Mouse (Mus musculus) v-Abl transformed pro-B cells (cell line): ENCODE data around the gene Grb7.

ENCODE experiments used
- in situ Hi-C, 2 experiments: fragments of 400-800 bp; cut with MboI; formaldehyde crosslinking; loops; one replicate each; pipeline ENCODE4 v1.15.1; 2025; ENCODE audit not compliant: unreplicated experiment in 2 of 2

Gene Grb7

GRCm38 (mm10) chr11:98443688-98444087 is 2.5 kb upstream of the Grb7 start:
- in situ Hi-C loops, result loop anchor here in 1 of 2 experiments (10.0 kb wide), 2 partner anchors 151 to 179 kb away; partner anchors contain the start of gene Lrrc3c

- in situ Hi-C loops, result loop anchor here in 1 of 2 experiments (5.0 to 10.0 kb wide), 3 partner anchors 103 to 180 kb away; partner anchors contain the start of gene Lrrc3c
Measured at GRCm38 (mm10) chr11:98445238-98445637, 956 bp upstream of the Grb7 start.

DNA sequence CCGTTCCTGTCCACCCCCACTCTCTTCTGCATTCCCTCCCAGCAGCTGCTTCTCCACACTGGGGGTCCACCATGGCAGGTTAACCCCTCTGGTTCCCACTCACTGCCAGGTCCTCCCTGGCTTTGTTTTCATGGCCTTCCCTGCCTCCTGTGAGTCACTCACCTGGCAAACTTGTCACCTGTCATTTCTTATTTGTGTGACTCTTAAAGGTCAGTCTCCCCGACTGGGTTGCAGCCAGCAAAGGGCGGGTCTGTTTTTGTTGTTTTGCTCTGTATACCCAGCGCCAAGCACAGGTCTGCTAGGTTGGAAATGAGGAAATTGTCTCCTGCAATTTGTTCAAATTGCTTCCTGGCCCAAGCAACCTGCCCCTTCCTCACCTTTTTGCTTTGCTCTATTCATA is 515 bp upstream of the Grb7 start:
- in situ Hi-C loops, result loop anchor here in 1 of 2 experiments (5.0 to 10.0 kb wide), 3 partner anchors 103 to 181 kb away; partner anchors contain the start of gene Lrrc3c

- in situ Hi-C loops, result loop anchor here in 1 of 2 experiments (5.0 to 10.0 kb wide), 3 partner anchors 105 to 182 kb away; partner anchors contain the start of gene Lrrc3c
Measured at GRCm38 (mm10) chr11:98446562-98447474, 624 bp downstream of the Grb7 start.

DNA sequence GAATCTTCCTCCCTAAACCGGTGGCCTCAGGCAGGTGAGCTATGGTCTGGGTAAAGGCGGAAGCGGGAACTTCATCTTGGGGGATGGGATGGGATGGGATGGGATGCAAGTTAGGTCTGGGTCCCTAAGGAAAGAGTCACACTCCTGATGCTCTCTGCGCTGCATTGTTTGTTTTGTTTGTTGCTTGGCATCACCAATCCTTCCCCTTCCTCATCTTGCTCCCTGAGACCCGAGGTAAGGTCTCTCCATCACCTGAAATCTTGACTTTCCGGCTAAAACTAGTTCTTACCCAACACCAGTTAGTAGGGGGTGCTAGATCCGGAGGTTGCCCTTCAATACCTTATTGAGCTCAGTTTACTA is 1.3 kb downstream of the Grb7 start:
- in situ Hi-C loops, result loop anchor here in 1 of 2 experiments (5.0 to 10.0 kb wide), 3 partner anchors 105 to 183 kb away; partner anchors contain the start of gene Lrrc3c

DNA sequence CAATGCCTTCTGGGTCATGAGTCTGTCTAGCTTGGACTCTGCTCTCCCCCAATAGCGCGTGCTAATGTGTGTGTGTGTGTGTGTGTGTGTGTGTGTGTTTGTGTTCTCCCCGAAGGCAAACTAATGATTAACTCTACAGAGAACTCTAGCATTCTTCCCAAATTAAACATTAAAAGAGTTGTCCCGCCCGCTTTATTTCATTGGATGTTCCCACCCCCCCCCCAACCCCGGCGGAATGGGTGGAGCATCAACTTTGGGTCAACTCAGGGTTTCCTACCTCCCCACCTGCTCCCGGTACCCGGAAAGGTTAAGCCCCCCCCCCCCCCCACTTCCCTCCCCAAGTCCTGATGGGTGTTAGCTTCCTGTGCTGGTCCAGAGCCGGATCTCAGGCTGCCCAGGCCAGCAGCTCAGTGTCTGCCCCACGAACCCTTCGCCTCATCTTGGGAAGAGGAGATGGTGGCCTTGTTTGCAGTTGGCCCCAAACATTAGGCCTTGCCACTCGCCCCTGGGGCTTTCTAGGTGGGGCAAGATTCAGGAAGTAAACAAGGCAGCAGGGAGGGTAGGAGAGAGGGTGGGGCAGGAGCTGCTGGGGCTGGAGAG is 2.1 kb downstream of the Grb7 start:
- in situ Hi-C loops, result loop anchor here in 1 of 2 experiments (5.0 to 10.0 kb wide), 3 partner anchors 106 to 183 kb away; partner anchors contain the start of gene Lrrc3c

DNA sequence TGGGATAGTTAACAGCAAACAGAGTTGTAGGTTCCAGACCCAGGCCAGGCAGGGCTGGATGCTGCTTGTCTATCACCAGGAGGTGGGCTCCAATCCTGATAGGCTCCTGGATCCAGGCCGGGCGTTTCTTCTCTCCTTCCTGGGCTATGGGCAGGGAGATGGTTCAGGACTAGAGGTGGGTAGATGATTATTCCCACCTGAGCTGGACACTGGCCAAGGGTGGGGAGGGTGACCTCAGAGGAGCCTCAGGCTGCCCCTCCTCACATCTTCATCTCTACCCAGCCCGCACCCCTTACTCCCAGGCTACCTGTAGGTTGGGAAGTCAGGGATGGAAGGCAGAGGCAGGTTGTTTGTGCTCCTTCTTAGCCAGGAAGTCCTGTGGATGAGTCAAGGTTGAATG is 3.2 kb downstream of the Grb7 start:
- in situ Hi-C loops, result loop anchor here in 1 of 2 experiments (5.0 to 10.0 kb wide), 3 partner anchors 107 to 185 kb away; partner anchors contain the start of gene Lrrc3c

DNA sequence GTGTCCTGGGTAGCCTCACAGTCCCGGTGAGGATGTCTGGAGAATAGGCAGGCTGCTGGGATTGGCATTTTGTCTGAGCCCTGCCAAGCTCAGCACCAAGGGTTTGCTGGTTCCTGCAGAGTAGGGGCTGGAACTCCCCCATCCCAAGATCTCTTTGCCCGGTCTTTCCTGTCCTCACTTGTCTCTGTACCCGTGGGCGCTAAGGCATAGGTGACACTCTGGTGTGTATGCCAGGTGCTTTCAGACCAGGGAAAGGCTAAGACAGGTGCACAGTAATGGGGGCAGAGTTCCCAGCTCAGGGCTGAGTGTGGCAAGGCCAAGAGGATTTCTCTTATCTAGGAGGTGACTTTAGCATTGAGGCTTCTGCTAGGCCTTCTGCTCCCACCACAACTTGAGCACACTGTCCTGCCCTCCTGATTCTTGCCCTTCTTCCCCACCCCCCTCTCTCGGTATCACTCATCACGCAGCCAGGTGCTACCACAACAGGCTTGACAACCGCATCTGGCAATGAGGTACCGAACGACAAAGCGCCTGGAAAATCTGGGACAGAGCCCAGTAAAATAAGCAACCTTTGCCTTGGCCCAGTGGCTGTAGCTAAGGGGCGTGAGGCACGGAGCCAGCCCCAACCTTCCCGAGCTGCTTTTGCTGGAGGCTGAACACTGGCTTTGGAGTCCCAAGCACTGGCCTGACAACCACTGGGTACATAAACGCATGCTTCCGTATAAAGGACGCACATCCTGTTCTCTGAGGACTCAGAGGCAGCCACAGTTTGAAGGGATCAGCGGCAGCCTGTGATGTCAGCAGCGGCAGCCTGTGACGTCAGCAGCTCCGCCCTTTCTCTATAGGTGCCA is 4.0 kb downstream of the Grb7 start:
- in situ Hi-C loops, result loop anchor here (5.0 to 10.0 kb wide), 5 partner anchors 105 to 185 kb away; partner anchors contain the start of genes Lrrc3c (in 2 of the 2) and Ppp1r1b (in 1 of the 2)

GRCm38 (mm10) chr11:98455484-98455883 is 9.3 kb downstream of the Grb7 start:
- in situ Hi-C loops, result loop anchor here in 1 of 2 experiments (5.0 to 10.0 kb wide), 2 partner anchors 97 to 111 kb away; partner anchors contain the start of genes Ppp1r1b and Zpbp2

- in situ Hi-C loops, result loop anchor here in 1 of 2 experiments (5.0 to 10.0 kb wide), 2 partner anchors 96 to 112 kb away; partner anchors contain the start of genes Ppp1r1b and Zpbp2
Measured at GRCm38 (mm10) chr11:98456545-98456944, 10.4 kb downstream of the Grb7 start.

DNA sequence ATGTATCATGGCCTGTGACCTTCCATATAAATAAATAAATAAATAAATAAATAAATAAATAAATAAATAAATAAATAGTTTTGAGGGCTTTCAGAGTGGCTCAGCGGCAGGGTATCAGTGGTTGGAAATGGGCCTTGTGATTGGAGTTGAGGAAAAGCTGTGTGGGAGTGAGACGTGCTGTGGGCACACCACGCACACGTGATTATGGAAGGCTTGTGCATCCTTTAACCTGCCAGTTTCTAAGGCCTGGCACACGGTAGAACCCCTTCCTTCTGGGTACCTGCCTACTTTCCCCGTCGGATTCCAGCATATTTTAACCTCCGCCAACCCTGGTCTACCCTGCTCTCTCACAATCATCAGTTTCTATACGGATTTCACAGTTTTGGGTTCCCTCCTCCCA is 10.8 kb downstream of the Grb7 start:
- in situ Hi-C loops, result loop anchor here in 1 of 2 experiments (5.0 to 10.0 kb wide), 2 partner anchors 95 to 112 kb away; partner anchors contain the start of genes Ppp1r1b and Zpbp2

DNA sequence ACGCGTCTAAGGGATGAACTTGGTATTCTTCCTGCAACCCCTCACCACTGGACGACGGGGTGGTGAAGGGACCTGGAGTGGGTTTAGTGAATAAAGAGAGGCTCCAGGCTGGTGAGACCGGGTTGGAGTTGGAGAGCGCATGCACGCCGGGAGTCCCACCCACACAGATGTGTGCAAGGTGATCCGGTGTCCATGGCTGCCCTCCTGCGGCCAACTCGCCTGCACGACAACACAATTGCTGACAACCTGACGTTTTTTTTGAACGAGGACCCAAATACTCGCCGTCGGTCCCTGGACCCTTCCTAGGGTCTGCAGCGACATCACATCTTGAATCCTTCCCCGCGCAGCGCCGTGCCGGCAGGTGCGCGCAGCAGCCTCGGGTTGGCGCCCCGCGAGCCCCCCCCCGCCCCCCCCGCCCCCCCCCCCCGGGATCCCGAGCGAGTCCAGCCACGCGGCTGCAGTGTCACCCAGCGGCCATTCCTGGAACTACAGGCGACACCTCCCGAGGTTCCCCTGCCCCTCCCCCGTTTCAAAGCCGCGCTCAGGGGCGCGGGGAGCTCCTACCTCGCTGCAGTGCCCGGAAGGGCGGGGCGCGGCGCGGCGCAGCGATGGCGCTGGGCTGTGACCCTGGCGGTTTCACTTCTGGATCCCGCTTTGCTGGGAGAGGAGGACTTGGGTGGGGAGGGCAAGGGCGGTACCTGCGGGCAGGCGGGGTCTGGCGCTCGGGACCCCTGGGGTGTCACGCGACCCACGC is 11.3 kb downstream of the Grb7 start:
- in situ Hi-C loops, result loop anchor here in 1 of 2 experiments (5.0 to 10.0 kb wide), 2 partner anchors 95 to 113 kb away; partner anchors contain the start of genes Ppp1r1b and Zpbp2

- in situ Hi-C loops, result loop anchor here in 1 of 2 experiments (5.0 to 10.0 kb wide), 2 partner anchors 94 to 114 kb away; partner anchors contain the start of genes Ppp1r1b and Zpbp2
Measured at GRCm38 (mm10) chr11:98458121-98458990, 12.2 kb downstream of the Grb7 start.

- in situ Hi-C loops, result loop anchor here in 1 of 2 experiments (5.0 to 10.0 kb wide), 2 partner anchors 93 to 114 kb away; partner anchors contain the start of genes Ppp1r1b and Zpbp2
Measured at GRCm38 (mm10) chr11:98459071-98459741, 13.0 kb downstream of the Grb7 start.

DNA sequence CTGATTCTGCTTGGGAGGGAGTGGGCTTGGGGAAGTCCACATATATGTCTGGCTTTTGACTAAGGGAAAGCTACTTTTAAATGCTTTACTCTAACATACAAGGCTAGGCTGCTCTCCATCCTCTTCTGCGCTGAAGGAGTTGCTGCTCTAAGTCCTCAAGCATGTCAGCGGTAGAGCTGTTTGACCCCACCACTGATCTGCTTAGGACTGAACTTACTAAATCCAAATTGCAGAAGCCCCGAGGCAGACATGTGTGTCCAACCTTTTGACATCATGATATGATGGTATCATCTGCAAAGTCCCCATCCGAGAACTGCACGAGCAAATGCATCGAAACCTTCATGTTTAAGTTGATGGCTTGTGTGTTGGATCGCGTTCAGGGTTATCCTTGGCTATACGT is 13.7 kb downstream of the Grb7 start:
- in situ Hi-C loops, result loop anchor here (5.0 to 10.0 kb wide), 4 partner anchors 37 to 115 kb away; partner anchors contain the start of genes Zpbp2 (in 2 of the 2) and Ppp1r1b (in 1 of the 2)

DNA sequence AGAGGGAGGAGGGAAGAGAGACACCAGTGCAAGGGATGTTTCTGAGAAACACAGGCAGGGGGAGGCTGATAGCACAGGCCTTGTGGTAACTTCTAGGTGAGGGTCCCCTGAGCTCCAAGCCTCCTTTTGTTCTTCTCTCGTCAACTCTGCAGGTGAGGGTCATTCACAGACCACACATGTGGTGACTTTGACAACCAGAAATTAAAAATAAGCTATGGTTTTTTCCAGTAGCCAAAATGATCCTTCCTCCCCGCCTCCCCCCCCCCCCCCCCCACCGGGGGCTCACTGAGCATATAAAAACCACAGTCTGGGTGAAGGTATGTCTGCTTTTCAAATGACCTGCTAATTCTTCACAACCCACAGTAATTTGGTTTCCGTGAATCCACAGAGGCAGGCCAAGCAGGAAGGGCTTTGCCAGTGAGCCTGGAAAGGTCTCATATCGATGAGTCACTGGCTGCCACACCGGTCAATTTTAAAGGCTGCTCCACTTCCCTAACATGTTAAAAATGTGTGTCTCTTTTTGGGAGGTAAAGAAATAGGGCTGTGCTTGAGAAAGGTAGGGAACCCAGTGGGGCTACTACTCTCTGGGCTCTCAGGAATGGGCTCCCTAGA is 15.0 kb downstream of the Grb7 start:
- in situ Hi-C loops, result loop anchor here (5.0 to 10.0 kb wide), 3 partner anchors 36 to 91 kb away; partner anchors contain the start of gene Zpbp2 (in 1 of the 2)
